Mouse (Mus musculus) urinary bladder, adult 2 months (tissue): Measurements from ENCODE around the gene Ppp1r18. TPM values are rescaled to one million over a fixed set of nuclear protein-coding genes. Genes with fewer than 3 reads are reported as not detected.
"Not testable (repeated sequence)": the region's sequence is repeated elsewhere in the genome, so short reads cannot be mapped to it uniquely, and the experiment has no call there.

Experiments
- DNase-seq: peaks from one replicate; pipeline ENCODE4 v3.0.0; 2022; ENCODE audit warnings: low spot score
- polyA plus RNA-seq: library from polyadenylated mRNA; depleted of rRNA; stranded (reverse); fragments of >200 nt; gene quantifications from 2 replicates; pipeline ENCODE4 v1.2.3, GENCODE M21; 2012

Ppp1r18 gene
- polyA plus RNA-seq, 1 experiment, result 55.2 TPM

- peak; percentile 67 for DNase-seq
Measured at GRCm38 (mm10) chr17:35836991-35837422, 28.4 kb upstream of the Ppp1r18 start.

- peak; percentile 32 for DNase-seq
Measured at GRCm38 (mm10) chr17:35837487-35837886, 27.9 kb upstream of the Ppp1r18 start.

GRCm38 (mm10) chr17:35838122-35838544 is 27.3 kb upstream of the Ppp1r18 start, which contains the start of gene Tubb5:
Tubb5 (minus strand) TSS chr17:35838306.
- peak; percentile 91 for DNase-seq

- no peak for DNase-seq
Measured at GRCm38 (mm10) chr17:35838570-35838969, 26.8 kb upstream of the Ppp1r18 start.

DNA sequence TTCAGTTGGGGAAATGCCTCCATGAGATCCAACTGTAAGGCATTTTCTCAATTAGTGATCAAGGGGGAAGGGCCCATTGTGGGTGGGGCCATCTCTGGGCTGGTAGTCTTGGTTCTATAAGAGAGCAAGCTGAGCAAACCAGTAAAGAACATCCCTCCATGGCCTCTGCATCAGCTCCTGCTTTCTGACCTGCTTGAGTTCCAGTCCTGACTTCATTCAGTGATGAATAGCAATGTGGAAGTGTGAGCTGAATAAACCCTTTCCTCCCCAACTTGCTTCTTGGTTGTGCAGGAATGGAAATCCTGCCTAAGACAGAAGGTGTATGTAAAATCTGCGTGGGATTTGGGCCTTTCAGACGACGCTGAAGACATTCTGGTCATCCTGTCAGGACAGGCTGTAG is 26.4 kb upstream of the Ppp1r18 start:
- DNase-seq, result not testable (repeated sequence)

DNA sequence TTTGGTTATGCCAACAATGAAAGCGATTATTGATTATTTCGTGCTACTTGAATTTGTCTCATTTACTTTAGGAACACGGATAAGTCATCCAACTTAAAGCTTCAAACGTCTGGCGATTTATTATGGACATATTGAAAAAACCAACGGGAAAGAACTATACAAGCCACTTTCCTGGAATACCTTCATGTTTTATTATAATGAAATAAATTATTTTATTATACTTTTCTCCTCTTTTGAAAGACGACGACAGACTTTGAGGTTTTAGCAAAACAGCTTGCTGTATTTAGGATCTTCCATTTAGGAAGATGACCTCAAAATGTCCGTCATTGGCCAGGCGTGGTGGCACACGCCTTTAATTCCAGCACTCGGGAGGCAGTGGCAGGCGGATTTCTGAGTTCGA is 24.8 kb upstream of the Ppp1r18 start:
- no peak for DNase-seq

DNA sequence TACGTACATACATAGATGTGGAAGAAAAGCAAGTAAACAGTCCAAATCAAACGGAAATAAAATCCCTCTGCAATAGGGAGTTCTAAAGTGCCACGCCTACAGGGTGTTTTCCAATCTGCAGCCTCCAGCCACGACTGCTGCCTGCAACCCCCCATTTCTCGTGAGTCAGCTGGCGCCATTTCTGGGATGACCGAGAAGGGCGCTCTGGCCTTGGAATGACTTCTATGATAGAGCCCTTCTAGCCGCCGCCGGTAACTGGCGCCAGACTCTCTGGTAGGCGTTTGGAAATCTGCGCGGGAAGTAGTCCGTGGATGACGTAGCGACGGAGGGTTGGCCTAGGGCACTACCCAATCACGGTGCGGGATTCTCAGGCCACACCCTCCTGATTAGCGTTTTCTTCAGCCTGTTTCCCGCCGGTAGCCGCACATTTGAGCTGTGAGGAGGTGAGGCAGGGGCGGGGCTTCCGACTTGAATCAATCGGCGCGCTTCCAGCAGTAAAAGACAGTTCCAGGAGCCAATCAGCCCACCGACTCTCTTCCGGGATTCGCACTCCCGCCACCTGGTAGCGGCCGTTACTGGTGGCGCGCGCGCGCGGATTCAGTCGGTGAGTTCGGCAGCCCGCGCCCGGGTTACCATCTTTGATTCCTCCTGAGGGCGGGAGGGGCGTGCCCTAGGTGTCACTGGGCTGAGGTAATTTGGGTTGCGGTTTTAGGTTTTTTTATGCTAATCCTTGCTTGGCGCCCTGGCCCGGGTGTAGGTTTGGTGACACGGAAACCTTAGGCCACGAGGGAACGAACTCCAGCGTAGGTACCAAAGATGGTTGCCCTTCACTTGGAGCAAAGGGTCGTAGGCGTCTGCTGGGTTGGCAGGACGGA is 24.1 kb upstream of the Ppp1r18 start, which contains the start of gene Mdc1:
Mdc1 (plus strand) TSS at position 440 of the 875 bp plus-strand sequence.
- DNase-seq, result peak; percentile 87

DNA sequence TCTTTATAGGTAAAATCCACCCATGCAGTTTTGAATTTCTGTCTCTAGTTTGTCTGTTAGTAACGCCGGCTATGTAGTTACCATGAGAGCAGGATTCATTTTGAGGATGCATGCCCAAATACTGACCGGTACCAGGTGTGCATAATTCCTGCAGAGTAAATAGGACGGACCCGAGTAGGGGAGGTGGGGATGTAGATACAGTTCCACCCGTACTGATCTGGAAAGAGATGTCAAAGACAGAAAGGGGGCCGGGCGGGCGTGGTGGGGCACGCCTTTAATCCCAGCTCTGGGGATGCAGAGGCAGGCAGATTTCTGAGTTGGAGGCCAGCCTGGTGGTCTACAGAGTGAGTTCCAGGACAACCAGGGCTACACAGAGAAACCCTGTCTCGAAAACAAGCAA is 23.4 kb upstream of the Ppp1r18 start:
- DNase-seq, result peak; percentile 19

DNA sequence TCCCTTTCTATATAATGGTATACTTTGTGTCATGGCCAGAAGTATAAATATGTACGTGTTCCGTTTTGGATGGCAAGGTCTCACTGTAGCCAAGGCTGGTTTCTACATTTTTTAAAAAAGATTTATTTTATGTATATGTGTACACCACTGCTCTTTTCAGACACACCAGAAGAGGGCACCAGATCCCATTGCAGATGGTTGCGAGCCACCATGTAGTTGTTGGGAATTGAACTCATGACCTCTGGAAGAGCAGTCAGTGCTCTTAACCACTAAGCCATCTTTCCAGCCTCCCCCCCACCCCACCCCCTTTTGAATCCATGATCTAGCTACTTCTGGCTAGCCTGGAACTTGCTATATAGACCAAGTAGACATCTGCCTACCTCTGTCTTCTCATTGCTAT is 21.9 kb upstream of the Ppp1r18 start:
- DNase-seq, result no peak

GRCm38 (mm10) chr17:35848112-35848511 is 17.3 kb upstream of the Ppp1r18 start:
- DNase-seq, result no peak

DNA sequence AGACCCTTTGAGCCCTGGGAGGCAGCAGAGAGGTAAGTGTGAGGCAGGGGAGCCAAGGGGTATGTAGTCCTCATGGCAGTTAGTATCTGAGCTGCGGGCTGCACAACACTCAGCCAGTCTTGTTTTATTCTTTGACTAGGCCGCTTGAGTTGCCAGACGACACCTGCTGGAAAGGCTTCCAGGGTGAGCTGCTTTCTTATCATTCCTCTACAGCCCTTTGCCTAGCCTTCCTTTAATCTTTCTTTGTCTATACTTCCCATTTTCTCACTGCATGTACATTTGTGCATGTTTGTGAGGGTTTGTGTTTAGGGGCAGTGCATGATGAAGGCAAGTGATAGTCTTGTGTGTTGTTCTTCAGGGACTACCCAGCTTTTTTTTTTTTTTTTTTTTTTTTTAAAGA is 14.4 kb upstream of the Ppp1r18 start:
- no peak for DNase-seq

DNA sequence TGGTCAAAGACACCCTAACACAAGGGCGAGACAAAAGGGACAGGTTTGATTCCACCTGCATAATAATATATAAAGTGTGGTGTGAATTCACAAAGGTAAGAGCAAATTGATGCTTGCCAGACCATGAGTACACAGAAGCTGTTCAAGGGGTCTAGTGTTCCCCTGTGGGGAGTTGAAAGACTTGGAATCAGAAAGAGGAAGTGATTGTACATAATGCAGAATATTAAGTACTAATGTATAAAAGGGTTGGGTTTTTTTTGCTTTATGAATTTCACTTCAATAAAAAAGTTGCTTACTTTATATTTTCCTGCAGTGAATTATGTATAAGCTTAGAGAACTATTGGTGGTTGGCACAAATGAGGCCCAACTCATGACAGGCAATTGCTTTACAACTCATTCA is 6.0 kb upstream of the Ppp1r18 start:
- DNase-seq, result no peak

GRCm38 (mm10) chr17:35859835-35860234 is 5.6 kb upstream of the Ppp1r18 start:
- no peak for DNase-seq

- DNase-seq, result no peak
Measured at GRCm38 (mm10) chr17:35860831-35861197, 4.6 kb upstream of the Ppp1r18 start.

DNA sequence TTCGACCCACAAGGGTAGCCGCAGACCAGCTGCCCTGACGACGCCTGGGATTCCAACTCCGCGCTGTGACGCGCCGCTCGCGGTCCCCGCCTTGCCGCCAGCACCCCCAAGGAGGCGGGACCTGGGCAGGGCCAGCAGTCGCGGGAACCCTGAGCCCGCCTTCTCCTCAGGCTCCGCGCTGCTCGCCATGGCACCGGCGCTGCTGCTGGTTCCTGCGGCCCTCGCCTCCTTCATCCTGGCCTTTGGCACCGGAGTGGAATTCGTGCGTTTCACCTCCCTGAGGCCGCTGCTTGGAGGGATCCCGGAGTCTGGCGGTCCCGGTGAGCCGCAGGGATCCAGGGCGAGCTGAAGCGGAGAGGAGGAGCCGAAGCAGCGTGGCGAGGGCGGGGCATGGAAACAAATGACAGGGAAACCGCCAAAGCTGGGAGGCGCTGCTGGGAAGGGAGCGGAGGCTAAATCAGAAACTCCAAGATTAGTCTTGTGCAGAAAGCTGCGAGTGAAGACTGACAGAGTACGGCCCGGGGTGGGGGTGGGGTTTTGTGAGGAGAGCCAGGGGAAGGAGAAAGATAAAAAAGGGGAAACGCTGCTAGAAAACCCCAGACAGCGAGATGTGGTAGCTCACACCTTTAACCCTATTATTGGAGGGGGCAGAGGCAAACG is 4.1 kb upstream of the Ppp1r18 start, which contains the start of gene Nrm:
Nrm (plus strand) TSS at position 121 of the 660 bp plus-strand sequence.
- DNase-seq, result peak; percentile 88

DNA sequence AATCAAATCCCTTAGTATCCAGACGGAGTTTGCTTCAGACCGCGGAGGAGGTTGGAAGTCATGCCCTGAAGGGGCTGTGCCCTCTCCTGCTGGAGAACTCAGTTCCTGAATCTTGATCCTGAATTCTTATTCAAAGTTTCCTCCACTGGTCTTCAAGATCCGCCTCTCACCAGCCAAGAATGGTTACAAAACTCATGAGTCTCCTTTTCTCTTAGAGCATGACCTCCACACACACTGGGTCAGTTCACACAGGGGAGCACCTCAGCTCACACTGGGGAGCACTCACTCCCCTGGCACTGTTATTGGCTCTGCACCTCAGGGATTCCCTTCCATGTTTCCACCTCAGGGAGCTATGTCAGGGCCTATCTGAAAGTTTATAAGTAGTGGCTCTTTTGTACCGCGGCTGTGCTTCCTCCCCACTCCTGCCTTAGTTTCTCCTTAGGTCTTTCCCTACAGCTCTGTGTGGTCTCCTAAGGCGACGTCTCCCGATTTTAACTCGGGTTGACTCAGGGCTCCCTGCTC is 500 bp upstream of the Ppp1r18 start:
- no peak for DNase-seq

- DNase-seq, result no peak
Measured at GRCm38 (mm10) chr17:35866281-35866831, 963 bp downstream of the Ppp1r18 start.

DNA sequence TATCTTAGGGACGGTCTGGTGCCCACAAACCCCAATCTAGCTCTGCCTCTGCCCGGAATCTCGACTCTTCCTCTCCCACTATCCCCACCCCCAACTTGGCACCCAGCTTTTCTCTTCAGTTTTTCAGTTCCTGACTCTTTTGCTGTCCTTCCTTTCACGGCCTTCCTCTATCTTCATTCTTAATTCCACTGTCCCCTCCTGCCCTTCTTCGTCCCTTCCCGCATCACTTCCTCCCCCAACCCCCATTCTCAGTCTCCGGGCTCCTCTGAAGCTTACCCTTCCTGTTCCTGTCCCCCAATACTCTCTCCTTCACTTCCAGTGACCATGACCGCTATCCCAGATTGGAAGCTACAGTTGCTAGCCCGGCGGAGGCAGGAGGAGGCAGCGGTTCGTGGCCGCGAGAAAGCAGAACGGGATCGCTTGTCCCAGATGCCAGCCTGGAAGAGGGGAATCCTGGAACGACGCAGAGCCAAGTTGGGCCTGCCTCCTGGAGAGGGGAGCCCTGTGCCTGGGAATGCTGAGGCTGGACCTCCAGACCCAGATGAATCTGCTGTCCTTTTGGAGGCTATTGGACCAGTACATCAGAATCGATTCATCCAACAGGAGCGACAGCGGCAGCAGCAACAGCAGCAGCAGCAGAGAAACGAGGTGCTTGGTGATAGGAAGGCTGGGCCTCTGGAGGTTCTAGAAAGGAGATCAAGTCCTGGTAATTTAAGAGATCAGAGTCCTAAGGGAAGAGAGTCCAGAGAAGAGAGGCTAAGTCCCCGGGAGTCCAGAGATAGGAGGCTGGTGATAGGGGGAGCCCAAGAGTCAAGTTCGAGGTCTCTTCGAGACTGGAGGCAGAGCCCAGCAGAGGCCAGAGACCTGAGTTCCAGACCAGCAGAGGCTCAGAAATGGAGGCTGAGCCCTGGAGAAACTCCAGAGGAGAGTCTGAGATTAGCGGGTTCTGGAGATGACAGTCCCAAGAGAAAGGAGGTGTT is 1.8 kb downstream of the Ppp1r18 start:
- DNase-seq, result peak; percentile 30

DNA sequence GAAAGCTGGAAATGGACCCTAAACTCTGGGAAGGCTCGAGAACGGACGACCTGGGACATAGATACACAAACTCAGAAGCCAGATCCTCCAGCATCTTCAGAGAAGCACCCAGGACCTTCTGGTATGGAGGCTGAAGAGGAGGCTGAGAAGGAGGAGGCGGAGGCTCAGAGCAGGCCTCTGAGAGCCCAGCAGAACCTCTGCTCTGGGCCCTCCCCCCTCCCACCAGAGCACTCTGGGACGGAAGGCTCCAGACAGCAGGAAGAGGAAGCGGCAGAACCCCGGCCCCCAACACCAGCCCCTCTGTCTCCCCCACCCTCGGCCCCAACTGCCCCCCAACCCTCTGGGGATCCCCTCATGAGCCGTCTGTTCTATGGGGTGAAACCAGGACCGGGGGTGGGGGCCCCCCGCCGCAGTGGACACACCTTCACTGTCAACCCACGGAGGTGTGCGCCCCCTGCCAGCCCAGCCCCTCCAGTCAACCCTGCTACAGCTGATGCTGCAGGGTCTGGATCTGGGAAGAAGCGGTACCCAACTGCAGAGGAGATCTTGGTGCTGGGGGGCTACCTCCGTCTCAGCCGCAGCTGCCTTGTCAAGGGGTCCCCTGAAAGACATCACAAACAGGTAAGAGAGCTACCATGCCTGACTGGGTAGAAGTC is 2.9 kb downstream of the Ppp1r18 start:
- DNase-seq, result peak; percentile 23

GRCm38 (mm10) chr17:35868961-35869345 is 3.6 kb downstream of the Ppp1r18 start:
- no peak for DNase-seq
